Mouse (Mus musculus): ENCODE measurements around the gene 2210011C24Rik. TPM values are rescaled to one million over a fixed set of nuclear protein-coding genes. Genes with fewer than 3 reads are reported as not detected.

The 2210011C24Rik gene
- total RNA-seq (2022), result 1 to 10 TPM; 1.6 to 4.0 (median 3.2) TPM

GRCm38 (mm10) chr8:84011705-84012498 lies at the start of gene 2210011C24Rik:
2210011C24Rik (minus strand) TSS chr8:84012171.
- DNase-seq (ENCODE audit: low spot score), result no peak

GRCm38 (mm10) chr8:84060245-84060644 lies 48.3 kb upstream of the 2210011C24Rik start:
- no peak for DNase-seq (ENCODE audit: low spot score)

- DNase-seq (ENCODE audit: low spot score), result no peak
These were observed 47.3 kb upstream of the 2210011C24Rik start for GRCm38 (mm10) chr8:84059226-84059625.

- DNase-seq (ENCODE audit: low spot score), result no peak
These were observed 45.9 kb upstream of the 2210011C24Rik start for GRCm38 (mm10) chr8:84057827-84058226.

GRCm38 (mm10) chr8:84053229-84053628 lies 41.3 kb upstream of the 2210011C24Rik start:
- DNase-seq (ENCODE audit: low spot score), result no peak

- no peak for DNase-seq (ENCODE audit: low spot score)
These were observed 40.8 kb upstream of the 2210011C24Rik start for GRCm38 (mm10) chr8:84052746-84053145.

DNA sequence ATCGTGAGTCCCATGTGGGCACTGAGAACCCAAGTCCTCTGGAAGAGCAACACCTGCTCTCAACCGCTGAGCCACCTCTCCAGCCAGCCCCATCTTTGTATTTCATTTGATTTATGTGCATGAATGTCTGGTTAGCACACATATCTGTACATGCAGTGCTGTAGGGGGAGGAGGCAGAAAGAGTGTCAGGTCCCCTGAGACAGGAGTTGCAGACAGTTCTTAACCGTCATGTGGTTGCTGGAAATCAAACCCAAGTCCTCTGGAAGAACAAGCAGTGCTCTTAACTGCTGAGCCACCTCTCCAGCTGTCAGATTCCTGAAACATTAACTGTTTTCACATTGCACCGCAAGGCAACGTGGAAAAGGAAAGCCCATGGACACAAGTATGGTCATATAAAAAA lies 36.2 kb upstream of the 2210011C24Rik start:
- DNase-seq (ENCODE audit: low spot score), result no peak

DNA sequence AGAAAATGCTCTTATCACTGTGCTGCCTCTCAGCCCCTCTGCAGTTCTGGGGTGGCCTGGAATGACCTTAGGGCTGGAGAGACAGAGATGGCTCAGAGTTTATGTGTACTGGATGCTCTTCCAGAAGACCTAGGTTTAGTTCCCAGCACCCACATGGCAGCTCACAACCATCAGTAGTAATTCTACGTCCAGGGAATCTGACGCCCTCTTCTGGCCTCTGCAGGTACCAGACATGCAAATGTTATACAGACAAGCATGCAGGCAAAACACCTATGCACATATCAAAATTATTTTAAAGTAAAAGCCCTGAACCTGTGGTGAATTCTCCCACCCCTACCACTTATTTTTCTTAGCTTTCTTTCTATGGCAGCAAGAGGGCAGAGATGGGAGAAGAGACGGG lies 34.5 kb upstream of the 2210011C24Rik start:
- no peak for DNase-seq (ENCODE audit: low spot score)

DNA sequence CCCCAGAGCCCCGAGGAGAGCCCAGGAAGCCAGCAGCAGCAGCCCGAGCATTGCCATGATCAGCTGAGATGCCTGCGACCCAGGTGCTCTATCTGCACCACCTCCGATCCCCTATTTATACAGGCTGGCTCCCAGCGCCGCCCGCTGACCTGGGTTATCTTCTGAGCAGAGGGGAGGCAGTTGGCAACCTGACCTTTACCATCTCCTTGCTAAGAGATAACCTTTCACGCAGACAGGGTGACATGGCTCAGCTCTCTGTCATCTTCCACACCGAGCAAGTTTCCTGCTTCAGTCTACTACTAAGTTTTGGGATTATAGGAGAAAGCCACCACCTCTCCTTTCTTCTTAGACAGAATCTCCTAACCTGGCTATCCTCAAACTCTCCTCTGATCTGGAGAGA lies 32.9 kb upstream of the 2210011C24Rik start, which contains the start of gene Rln3:
Gene Rln3 (minus strand): TSS at position 101 of the 400 bp plus-strand sequence.
- no peak for DNase-seq (ENCODE audit: low spot score)

DNA sequence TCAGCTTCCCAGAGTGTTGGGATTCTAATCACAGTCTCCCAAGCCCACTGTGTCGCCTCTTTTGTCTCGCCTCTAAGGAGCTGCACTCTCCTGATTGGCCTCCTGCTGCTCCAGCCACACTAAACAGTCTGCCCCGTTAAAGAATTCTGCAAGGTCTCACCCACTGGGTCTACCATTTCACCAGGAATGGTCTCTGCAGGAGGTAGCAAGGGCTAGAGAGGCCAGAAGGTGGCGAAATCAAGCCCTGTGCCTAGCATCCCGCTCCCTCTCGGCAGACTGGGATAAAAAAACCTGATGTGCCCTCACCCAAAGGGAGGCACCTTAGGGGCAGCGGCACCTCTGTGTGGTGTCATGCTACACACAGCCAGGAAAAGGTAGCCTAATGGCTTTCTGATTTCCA lies 32.1 kb upstream of the 2210011C24Rik start:
- no peak for DNase-seq (ENCODE audit: low spot score)

- peak; percentile 44 for DNase-seq (ENCODE audit: low spot score)
These were observed 31.0 kb upstream of the 2210011C24Rik start for GRCm38 (mm10) chr8:84042948-84043342.

DNA sequence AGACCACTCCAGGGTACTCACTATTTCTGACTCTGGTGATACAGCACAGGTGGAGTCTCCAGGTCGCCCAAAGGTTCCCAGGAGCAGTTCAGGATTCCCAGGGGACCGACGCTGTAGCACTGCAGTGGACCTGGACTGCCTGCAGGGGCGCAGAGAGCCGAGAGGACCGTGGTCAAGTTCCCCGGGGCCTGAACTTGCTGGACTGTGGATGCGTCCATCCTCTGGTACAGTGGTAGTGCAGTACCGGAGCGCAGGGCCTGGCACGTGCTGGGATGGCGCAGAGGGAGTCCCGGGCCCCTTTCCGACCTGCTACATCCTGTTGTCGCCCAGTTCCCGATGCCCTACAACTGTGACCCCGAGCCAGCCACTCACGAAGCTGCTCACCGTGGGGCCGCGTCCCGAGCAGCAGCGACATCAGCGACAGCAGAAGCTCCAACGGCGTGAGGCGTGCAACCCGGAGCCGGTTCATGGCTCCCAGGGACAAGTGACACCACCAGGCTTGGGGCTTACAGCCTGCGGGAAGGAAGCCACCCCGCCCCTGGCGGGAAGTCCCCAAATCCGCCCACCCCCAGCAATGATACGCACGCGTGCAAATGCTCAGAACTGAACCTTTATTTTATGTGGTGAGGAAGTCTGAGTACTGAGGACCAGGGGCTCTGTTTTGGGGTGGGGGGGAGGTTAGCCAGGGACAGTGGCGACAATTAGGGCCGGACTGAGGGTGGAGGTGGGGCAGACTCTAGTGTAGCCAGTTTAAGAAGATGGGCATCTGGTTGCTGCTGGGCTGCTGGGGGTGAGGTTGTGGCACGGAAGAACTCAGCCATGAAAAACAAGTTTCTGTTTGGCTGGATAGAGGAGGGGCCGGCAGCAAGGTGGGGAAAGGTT lies 30.3 kb upstream of the 2210011C24Rik start, which contains the start of gene Il27ra:
Gene Il27ra (minus strand): TSS at position 524 of the 882 bp plus-strand sequence.
- DNase-seq (ENCODE audit: low spot score), result peak; percentile 79

DNA sequence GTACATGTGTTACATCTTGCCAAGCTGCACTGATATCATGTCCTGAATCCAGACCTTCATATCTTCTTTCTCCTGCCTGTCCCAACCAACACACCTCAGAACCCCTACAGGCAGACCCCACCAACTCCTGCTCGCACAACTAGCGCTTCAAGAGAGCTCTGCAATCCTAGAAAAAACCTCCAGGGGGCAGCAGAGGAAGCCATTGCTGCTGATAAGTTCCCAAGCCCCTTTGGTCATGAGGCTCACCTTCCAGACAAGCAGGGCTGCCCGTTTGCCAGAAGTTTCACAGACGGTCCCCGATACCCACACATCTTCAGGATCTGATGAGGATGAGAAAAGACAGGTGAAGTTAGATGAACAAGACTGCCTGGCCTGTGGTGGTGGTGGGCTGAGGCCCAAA lies 27.1 kb upstream of the 2210011C24Rik start:
- peak; percentile 76 for DNase-seq (ENCODE audit: low spot score)

- DNase-seq (ENCODE audit: low spot score), result peak; percentile 62
These were observed 26.0 kb upstream of the 2210011C24Rik start for GRCm38 (mm10) chr8:84038015-84038414.

- no peak for DNase-seq (ENCODE audit: low spot score)
These were observed 20.8 kb upstream of the 2210011C24Rik start for GRCm38 (mm10) chr8:84032777-84033176.

GRCm38 (mm10) chr8:84029272-84029671 lies 17.3 kb upstream of the 2210011C24Rik start:
- no peak for DNase-seq (ENCODE audit: low spot score)

- no peak for DNase-seq (ENCODE audit: low spot score)
These were observed 15.5 kb upstream of the 2210011C24Rik start for GRCm38 (mm10) chr8:84027449-84027848.

GRCm38 (mm10) chr8:84025863-84026262 lies 13.9 kb upstream of the 2210011C24Rik start:
- DNase-seq (ENCODE audit: low spot score), result no peak

- no peak for DNase-seq (ENCODE audit: low spot score)
These were observed 12.2 kb upstream of the 2210011C24Rik start for GRCm38 (mm10) chr8:84024171-84024570.

DNA sequence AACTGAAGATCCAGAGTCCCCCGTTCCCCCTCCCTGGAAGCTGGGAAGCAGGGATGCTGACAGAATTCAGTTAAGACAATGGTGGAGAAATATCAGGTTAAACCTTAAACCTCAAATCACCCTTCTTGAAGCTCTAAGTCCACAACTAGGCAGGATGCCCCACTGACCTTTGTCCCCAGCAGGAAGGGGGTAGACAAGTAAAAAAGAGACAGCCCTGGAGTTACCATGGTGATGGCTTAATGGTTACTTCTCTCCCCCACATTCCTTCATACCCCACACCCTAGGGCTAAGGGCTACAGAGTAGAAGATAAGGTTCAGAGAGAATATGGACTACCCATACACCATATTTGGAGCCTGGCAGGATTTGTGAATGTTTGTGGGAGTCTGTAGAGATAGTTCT lies 11.7 kb upstream of the 2210011C24Rik start:
- no peak for DNase-seq (ENCODE audit: low spot score)

GRCm38 (mm10) chr8:84023085-84023484 lies 11.1 kb upstream of the 2210011C24Rik start:
- DNase-seq (ENCODE audit: low spot score), result peak; percentile 81

- no peak for DNase-seq (ENCODE audit: low spot score)
These were observed 9.6 kb upstream of the 2210011C24Rik start for GRCm38 (mm10) chr8:84021569-84021968.
